Mouse (Mus musculus) cerebellum, postnatal 10 days (tissue): ENCODE data around the gene Ankrd42.

ENCODE experiments used
- DNase-seq, 2 experiments: peaks; one replicate each; pipeline ENCODE4 v3.0.0; 2021; ENCODE audit warnings: mixed read lengths in 2 of 2

Ankrd42 gene

GRCm38 (mm10) chr7:92637021-92637625, at the start of gene Ankrd42:
Gene Ankrd42, minus strand, starts transcription at chr7:92637142.
- peak; percentile 96 for DNase-seq

DNA sequence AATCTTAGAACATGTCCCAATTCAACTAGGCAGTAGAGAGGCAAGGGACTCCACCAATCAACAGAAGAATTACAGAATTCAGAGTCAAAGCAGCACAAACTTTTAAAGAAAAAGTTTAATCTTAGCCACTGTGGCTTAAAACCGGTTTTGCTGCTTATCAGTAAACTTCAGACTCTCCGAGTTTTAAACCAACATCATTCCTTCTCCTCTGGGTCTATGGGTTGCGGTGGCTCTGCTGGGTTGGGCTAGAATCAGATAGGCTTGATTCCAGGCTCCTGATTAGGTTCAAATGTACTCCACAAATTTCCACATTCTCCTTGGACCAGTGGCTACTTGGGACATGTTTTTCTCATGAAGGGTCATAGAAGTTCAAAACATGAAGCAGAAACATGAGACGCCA, 40.4 kb upstream of the Ankrd42 start:
- no peak for DNase-seq

DNA sequence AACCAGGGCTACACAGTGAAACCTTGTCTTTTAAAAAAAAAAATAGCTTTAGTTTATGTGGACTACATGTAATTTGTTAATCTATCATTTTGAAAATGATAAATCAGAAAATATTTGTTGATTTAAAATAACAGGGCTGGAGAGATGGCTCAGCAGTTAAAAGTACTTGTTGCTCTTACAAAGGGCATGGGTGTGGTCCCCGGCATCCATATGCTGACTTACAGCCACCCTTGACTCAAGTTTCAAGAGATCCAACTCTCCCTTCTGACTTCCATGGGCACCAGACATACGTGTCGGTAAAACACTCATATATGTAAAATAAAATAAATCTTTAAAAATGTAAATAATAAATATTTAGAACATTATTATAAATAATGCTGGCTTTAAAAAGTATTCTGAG, 38.2 kb upstream of the Ankrd42 start:
- DNase-seq, result no peak

GRCm38 (mm10) chr7:92669507-92670471, 32.8 kb upstream of the Ankrd42 start, which contains the start of gene Pcf11:
Gene Pcf11, minus strand, starts transcription at chr7:92669934.
- DNase-seq, result peak; percentile 99

DNA sequence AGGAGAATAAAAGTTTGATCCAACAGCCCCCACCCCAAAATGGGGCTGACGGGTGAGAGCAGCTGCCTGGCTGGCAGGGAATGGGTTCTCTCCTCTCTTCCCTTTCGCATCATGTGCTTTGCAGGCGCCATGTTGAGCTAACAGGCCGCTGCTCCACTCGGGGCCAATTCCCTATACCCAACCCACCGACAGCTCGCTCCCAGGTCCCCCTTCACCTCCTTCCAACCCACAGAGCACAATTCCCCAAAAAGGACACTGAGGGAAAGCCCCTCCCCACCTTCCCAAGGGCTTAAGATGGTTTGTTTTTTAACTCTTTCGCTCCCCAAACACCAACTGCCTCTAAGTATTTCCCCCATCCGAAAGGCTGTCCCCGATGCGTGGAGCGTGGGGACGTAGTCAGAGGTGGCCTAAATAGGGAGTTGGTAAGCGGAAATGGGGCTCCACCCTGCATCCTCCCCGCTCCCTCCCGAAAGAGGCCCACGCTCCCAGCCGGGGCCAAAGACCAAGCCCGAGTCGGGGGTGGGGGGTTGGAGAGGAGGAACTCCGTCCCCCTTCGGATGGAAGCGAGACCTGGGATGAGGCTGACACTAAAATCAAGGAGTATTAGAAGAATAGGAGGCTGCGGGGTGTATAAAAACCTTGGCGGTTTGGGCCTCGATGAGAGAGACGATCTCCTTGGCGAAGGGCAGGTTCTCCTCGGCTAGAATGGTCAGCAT, 32.0 kb upstream of the Ankrd42 start:
- peak; percentile 73 to 78 for DNase-seq

DNA sequence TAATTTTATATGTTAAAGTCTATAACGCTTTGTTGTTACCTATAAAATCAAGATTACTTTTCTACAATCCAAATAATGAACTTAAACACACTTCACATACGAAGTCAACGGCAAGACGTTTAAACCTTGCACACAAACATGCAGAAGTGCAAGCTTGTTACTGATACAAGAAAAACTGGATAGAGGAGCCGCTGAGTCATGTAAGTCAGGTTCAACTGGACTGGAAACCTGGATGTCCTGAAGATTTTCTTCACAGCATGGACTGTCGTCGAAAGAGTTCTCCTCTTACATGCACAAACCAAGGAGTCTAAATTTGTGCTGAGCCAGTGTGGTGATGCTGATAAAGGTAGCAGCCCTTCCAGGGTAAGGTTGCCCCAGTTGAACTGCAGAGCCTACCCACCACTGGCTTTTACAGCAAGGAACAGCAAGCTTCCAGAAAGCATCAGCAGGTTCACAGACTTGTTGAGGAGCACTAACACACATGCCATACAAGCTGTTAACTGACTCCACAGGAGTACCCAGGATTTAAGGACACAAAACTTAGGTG, 29.4 kb upstream of the Ankrd42 start:
- no peak for DNase-seq

DNA sequence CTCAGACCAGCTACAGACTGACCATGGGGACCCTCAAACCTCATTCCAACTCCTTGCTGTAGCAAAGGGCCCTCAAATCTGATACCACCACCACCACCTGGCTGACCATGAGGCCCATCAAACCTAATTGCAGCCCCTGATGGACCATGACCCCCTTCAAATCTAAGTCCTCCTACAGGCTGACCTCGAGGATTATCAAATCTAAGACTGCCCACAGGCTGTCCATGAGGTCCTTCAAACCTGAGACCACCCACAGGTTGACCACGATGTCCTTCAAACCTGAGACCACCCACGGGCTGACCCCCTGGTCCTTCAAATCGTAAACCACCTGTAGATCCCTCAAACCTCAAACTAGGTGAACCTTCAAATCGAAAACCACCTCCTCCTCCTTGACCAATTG, 21.1 kb upstream of the Ankrd42 start:
- no peak for DNase-seq

GRCm38 (mm10) chr7:92656386-92656785, 19.4 kb upstream of the Ankrd42 start:
- DNase-seq, result no peak

GRCm38 (mm10) chr7:92653329-92653728, 16.4 kb upstream of the Ankrd42 start:
- DNase-seq, result no peak

- no peak for DNase-seq
Observed at GRCm38 (mm10) chr7:92647790-92648189, 10.8 kb upstream of the Ankrd42 start.

GRCm38 (mm10) chr7:92642358-92642757, 5.4 kb upstream of the Ankrd42 start:
- no peak for DNase-seq

DNA sequence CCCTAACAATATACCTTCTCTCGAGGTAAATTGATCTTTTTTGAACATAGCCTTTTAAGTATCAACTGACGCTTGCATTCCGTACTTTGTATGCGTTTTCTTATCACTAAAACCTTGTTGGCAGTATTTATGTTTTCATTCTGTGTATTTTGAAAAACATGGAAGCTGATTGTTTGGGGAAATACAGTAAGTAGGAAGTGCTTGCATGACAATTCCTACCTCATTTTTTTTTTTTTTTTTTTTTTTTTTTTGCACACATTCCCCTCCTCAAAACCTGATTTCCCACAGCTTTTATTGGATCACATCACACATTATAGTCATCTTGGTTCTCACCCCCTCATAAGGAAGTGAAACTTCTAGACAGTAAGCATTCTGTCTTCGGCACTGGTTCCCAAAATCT, 1.1 kb upstream of the Ankrd42 start:
- no peak for DNase-seq

GRCm38 (mm10) chr7:92636295-92637011, 489 bp downstream of the Ankrd42 start:
- DNase-seq, result no peak

DNA sequence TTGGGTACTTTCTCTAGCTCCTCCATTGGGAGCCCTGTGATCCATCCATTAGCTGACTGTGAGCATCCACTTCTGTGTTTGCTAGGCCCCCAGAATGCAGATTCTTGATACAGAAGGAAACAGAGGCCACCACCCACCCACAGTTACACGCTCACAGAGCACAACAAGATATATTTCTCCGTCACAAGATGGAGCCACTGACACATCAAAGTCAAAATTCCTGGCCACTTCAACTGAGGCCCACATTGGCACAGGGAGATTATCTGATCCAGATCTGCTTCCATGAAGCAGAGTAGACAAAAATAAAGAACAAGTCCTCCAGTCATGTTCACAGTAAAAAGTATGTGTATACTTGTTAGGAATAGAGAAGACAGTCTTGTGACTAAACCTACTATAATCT, 6.8 kb downstream of the Ankrd42 start:
- peak; percentile 58 to 63 for DNase-seq

DNA sequence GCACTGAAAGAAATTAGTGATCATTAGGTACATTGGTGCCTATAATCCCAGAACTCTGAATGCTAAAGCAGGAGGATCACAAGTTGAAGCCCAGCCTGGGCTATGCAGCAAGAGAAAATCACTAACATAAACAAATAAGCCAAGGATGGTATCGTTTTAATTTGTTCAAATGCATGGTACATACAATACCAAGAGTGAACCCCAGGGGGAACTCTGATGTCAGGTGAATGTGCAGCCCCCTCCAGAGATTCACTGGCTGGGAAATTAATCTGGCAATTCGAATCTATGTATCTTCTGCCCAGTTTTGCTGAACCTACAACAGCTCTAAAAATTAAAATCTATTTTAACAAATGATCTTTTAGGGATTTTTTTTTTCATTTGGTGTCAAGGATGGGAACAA, 12.5 kb downstream of the Ankrd42 start:
- peak in 1 of 2 experiments; percentile 34 for DNase-seq

- no peak for DNase-seq
Observed at GRCm38 (mm10) chr7:92610830-92611229, 26.1 kb downstream of the Ankrd42 start.

- DNase-seq, result no peak
Observed at GRCm38 (mm10) chr7:92604961-92605360, 32.0 kb downstream of the Ankrd42 start.

DNA sequence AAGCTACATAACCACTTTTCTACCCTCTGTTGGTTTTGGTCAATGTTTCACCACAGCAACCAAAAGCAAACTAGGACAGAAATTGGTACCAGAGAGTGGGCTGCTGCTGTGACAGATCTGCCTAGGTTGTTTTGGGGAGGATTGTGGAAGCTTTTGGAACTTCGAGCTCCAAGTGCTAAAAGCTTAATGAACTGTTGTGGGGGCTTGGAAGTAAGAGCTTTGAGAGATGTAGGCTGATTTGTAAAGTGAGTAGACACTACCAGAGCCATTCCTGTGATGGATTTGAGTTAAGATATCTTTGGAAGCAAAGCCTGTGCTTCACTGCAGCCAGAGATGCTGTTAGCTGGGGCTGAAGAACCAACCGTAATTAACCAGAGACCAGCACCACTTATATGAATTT, 46.1 kb downstream of the Ankrd42 start:
- no peak for DNase-seq

DNA sequence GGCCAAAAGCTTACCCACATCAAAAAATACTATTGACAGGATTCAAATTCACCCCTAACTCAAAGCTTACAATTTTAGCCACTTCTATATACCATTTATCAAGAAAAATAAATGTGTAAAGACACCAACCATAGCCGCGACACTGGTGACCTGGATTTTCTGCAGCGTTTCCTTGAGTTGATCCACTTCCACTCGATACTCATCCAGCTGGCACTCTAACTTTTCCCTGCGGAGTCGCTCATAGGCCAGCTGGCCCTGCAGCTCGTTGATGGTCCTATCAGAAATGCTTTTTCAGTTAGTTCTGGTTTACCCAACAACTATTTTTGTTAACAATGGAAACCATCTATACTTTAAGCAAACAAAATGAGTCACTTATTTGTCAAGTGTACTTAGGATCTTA, 47.0 kb downstream of the Ankrd42 start:
- DNase-seq, result peak; percentile 83 to 84

GRCm38 (mm10) chr7:92583567-92583966, 53.4 kb downstream of the Ankrd42 start:
- no peak for DNase-seq

DNA sequence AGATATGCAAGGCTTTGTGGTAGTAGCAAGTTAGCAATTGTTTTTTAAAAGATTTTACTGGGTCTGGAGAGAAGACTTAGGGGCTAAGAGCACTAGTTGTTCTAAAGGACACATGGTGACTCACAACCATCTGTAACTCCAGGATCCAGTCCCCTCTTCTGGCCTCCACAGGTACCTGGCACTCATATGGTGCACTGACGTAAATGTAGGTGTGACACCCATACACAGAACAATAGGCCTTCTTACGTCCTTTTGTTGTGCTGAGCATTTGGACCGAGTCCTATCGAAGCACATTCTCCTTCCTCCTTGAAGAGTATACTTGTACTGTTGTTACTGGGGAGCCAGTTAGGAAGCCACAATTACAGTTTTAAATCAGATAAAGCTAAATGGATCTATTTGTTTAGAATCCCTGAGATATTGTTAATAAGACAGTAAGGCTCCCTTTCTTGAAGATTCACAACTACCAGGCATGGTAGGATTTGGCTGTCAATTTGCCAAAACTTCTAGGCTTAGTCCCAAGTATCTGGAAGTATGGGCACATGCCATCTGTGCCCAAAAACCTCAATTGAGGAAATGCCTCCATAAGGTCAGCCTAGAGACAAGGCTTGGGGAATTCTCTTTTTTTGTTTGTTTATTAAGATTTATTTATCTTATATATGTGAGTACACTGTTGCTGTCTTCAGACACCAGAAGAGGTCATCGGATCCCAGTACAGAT, 56.3 kb downstream of the Ankrd42 start:
- DNase-seq, result peak; percentile 75 to 82

- no peak for DNase-seq
Observed at GRCm38 (mm10) chr7:92566775-92567174, 70.2 kb downstream of the Ankrd42 start.
